Mouse (Mus musculus) adrenal gland, adult (tissue): ENCODE measurements around the gene Atp2a1.
"Not testable (repeated sequence)": the region's sequence is repeated elsewhere in the genome, so short reads cannot be mapped to it uniquely, and the experiment has no call there.

Experiments used
- DNase-seq, 2 experiments: peaks; one replicate each; pipeline ENCODE4 v3.0.0; 2022 to 2023; ENCODE audit warnings: low spot score in 1 of 2; ENCODE audit not compliant: inconsistent age in 2 of 2

Gene Atp2a1

GRCm38 (mm10) chr7:126463004-126463403 is at the start of gene Atp2a1:
Gene Atp2a1, minus strand, starts transcription at chr7:126463108.
- no peak for DNase-seq

GRCm38 (mm10) chr7:126511287-126511686 is 48.4 kb upstream of the Atp2a1 start:
- peak; percentile 64 to 87 for DNase-seq

- peak; percentile 78 to 84 for DNase-seq
These were observed 44.3 kb upstream of the Atp2a1 start for GRCm38 (mm10) chr7:126507126-126507778.

GRCm38 (mm10) chr7:126504913-126505312 is 42.0 kb upstream of the Atp2a1 start:
- DNase-seq: peak in 1 of 2 experiments; percentile 46

- DNase-seq: peak; percentile 100
These were observed 40.5 kb upstream of the Atp2a1 start, which contains the start of gene Atxn2l for GRCm38 (mm10) chr7:126503273-126503878. Gene Atxn2l, minus strand, starts transcription at chr7:126503437.

- DNase-seq: no peak
These were observed 39.8 kb upstream of the Atp2a1 start for GRCm38 (mm10) chr7:126502751-126503150.

- peak; percentile 94 to 98 for DNase-seq
These were observed 39.3 kb upstream of the Atp2a1 start for GRCm38 (mm10) chr7:126502023-126502741.

GRCm38 (mm10) chr7:126501684-126502022 is 38.7 kb upstream of the Atp2a1 start:
- no peak for DNase-seq

- DNase-seq: no peak
These were observed 36.5 kb upstream of the Atp2a1 start for GRCm38 (mm10) chr7:126499416-126499815.

GRCm38 (mm10) chr7:126497966-126498365 is 35.1 kb upstream of the Atp2a1 start:
- DNase-seq: no peak

- no peak for DNase-seq
These were observed 33.6 kb upstream of the Atp2a1 start for GRCm38 (mm10) chr7:126496475-126496874.

GRCm38 (mm10) chr7:126494120-126494519 is 31.2 kb upstream of the Atp2a1 start:
- no peak for DNase-seq

- DNase-seq: no peak
These were observed 29.1 kb upstream of the Atp2a1 start for GRCm38 (mm10) chr7:126491973-126492372.

GRCm38 (mm10) chr7:126491005-126491404 is 28.1 kb upstream of the Atp2a1 start:
- DNase-seq: no peak

- DNase-seq: not testable (repeated sequence)
These were observed 24.9 kb upstream of the Atp2a1 start for GRCm38 (mm10) chr7:126487617-126488385.

- peak; percentile 97 to 98 for DNase-seq
These were observed 24.2 kb upstream of the Atp2a1 start, which contains the start of gene Tufm for GRCm38 (mm10) chr7:126487052-126487483. Gene Tufm, plus strand, starts transcription at chr7:126487361.

GRCm38 (mm10) chr7:126482392-126482871 is 19.5 kb upstream of the Atp2a1 start:
- peak; percentile 95 to 96 for DNase-seq

- no peak for DNase-seq
These were observed 18.8 kb upstream of the Atp2a1 start for GRCm38 (mm10) chr7:126481699-126482098.

GRCm38 (mm10) chr7:126474993-126475581 is 12.2 kb upstream of the Atp2a1 start, which contains the start of gene Sh2b1:
Gene Sh2b1, minus strand, starts transcription at chr7:126475424.
- peak; percentile 93 to 97 for DNase-seq

- peak; percentile 62 to 80 for DNase-seq
These were observed 11.6 kb upstream of the Atp2a1 start for GRCm38 (mm10) chr7:126474486-126474955.
